Mouse (Mus musculus) E14TG2a.4 (cell line): ENCODE measurements around the gene 4921517D22Rik.
"Not testable (repeated sequence)": the region's sequence is repeated elsewhere in the genome, so short reads cannot be mapped to it uniquely, and the experiment has no call there.

ENCODE experiments used
- H3K27me3 ChIP-seq: 2 replicates; pipeline ENCODE4 v1.6.1; 2014; ENCODE audit warnings: low read length, control low read depth; ENCODE audit not compliant: insufficient read depth
- H3K36me3 ChIP-seq: 2 replicates; pipeline ENCODE4 v1.6.1; 2014; ENCODE audit warnings: low read length, control low read depth; ENCODE audit not compliant: insufficient read depth
- H3K4me1 ChIP-seq: replicated peaks from 2 replicates; pipeline ENCODE4 v1.6.1; 2014; ENCODE audit warnings: low read depth, low read length, control low read depth
- H3K4me3 ChIP-seq: replicated peaks from 2 replicates; pipeline ENCODE4 v1.5.1; 2014; ENCODE audit warnings: mild to moderate bottlenecking, low read length
- H3K9me3 ChIP-seq: 2 replicates; pipeline ENCODE4 v1.6.1; 2014; ENCODE audit warnings: low read length, control low read depth
- CTCF ChIP-seq: conservative IDR thresholded peaks from 2 replicates; pipeline ENCODE4 v1.5.1; 2014; ENCODE audit warnings: low read length
- NANOG ChIP-seq: IDR thresholded peaks from 2 replicates; pipeline ENCODE4 v1.6.1; 2014; ENCODE audit warnings: borderline replicate concordance, low read length, mixed read lengths
- POU5F1 ChIP-seq: IDR thresholded peaks from 2 replicates; pipeline ENCODE4 v1.6.1; 2014; ENCODE audit warnings: low read length, borderline replicate concordance

The 4921517D22Rik gene

DNA sequence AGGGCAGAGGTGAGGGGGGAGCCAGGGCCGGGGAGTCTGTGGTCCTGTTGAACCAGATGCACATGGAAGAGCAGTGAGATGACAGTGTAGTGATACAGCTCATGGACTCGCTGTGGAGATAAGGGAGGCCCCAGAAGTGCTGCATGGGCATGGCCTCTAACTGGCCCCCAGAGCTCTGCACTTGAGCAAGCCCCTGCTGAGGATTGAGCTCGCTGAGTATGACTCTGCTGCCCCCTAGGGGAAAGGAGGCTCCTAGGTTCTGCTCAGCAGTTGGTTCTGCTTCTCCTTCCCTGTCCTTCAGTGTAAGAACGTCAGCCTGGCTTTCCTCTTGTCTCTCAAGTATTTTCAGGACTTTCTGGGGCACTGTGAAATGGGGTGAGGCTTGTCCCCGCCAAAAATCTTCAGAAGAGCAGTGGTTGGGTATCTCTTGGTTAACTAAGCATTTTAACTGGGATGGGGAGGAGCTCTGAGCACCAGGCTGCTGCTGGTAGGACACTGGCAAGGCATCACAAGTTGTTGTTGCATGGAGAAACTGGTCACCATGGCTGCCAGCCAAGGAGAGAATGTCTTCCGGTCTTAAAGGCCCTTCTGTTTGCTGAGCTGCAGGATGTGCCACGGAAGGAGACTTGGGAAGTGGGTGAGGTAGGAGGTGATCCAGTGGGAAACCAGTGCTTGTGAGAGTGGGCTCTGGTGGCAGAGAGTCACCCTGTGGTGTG lies 34.6 kb upstream of the 4921517D22Rik start:
- H3K9me3 ChIP-seq = no peaks in the 10 kb centered on the region
- peak; percentile 88 for TF ChIP-seq CTCF
- TF ChIP-seq POU5F1 = no peak
- no peaks in the 10 kb centered on the region for H3K36me3 ChIP-seq

GRCm38 (mm10) chr13:59726139-59726867 lies 32.4 kb upstream of the 4921517D22Rik start:
- Histone ChIP-seq H3K4me1 (peaks cover 59% of the 10 kb centered on the region), H3K4me3 (peak overlapping the region; percentile 66), H3K9me3 (no peaks in the 10 kb centered on the region), H3K27me3 (peaks cover 19% of the 10 kb centered on the region), H3K36me3 (no peaks in the 10 kb centered on the region)
- TF ChIP-seq POU5F1 (no peak), CTCF (no peak), NANOG (no peak)

More for the DNA sequence above, 34.6 kb upstream of the 4921517D22Rik start:
- H3K4me1 ChIP-seq = peaks cover 73% of the 10 kb centered on the region
- peaks cover 16% of the 10 kb centered on the region for H3K27me3 ChIP-seq
- peak overlapping the region; percentile 27; the same call in 1 of the 2 replicates for H3K4me3 ChIP-seq

DNA sequence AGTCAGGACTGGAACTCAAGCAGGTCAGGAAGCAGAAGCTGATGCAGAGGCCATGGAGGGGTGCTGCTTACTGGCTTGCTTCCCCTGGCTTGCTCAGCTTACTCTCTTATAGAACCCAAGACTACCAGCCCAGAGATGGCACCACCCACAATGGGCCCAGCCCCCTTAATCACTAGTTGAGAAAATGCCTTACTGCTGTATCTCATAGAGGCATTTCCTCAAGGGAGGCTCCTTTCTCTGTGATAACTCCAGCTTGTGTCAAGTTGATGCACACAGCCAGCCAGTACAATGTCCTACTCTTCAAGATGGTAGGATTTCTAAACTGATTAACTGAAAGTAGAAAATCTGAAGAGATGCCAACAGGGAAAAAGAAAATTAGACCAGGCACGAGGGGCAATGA lies 28.2 kb upstream of the 4921517D22Rik start:
- not testable (repeated sequence) for H3K4me3 ChIP-seq, H3K36me3 ChIP-seq, H3K9me3 ChIP-seq
- Histone ChIP-seq H3K4me1 (peaks cover 41% of the 10 kb centered on the region), H3K27me3 (peaks cover 20% of the 10 kb centered on the region)

DNA sequence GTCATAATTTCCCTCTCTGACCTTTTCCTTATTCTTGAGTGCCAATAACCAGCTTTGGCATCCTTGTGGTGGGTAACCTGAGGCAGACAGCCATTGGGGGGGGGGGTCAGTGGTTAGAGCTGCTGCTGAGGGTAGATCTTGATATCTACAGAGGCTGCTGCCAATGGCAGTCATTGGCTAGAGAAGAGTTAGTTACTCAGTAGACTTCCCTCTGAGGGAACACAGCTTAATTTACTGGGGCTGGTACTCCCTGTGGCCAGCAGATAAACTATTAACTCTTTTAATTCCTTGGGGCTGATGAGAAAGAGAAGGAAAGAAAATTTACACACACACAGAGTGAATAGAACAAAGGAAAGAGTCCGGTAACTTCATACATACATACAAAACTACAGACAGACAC lies 25.6 kb upstream of the 4921517D22Rik start:
- H3K36me3 ChIP-seq = no peaks in the 10 kb centered on the region
- TF ChIP-seq POU5F1 (no peak), CTCF (no peak), NANOG (no peak)
- peaks cover 24% of the 10 kb centered on the region for H3K27me3 ChIP-seq
- H3K4me3 ChIP-seq = no peak overlapping the region
- no peaks in the 10 kb centered on the region for H3K9me3 ChIP-seq
- H3K4me1 ChIP-seq = peaks cover 29% of the 10 kb centered on the region

GRCm38 (mm10) chr13:59718857-59719440 lies 25.0 kb upstream of the 4921517D22Rik start:
- Histone ChIP-seq H3K27me3 (peaks cover 29% of the 10 kb centered on the region), H3K4me1 (peaks cover 30% of the 10 kb centered on the region)
- not testable (repeated sequence) for H3K36me3 ChIP-seq, H3K4me3 ChIP-seq, H3K9me3 ChIP-seq

DNA sequence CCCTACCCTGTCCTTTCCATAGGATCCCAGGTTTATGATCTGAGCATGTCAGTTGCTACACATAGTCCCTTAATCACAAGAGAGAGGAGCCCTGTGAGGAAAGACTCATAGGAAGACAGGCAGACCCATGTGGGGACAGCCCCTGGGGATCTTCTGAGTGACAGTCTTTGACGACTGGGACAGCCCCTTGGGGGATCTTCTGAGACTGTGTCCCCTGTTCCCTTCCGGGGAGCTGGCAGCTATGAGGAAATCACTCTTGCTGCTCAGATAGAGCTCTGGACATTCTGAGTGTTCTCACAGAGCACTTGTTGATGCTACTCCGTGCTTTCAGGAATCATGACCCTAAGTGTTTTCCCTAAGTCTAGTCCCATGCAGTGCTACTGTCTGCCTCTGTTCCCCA lies 19.8 kb upstream of the 4921517D22Rik start:
- no peak for TF ChIP-seq POU5F1
- peaks cover 37% of the 10 kb centered on the region for H3K27me3 ChIP-seq
- H3K36me3 ChIP-seq = no peaks in the 10 kb centered on the region
- peak overlapping the region; percentile 58 for H3K4me3 ChIP-seq
- H3K9me3 ChIP-seq = no peaks in the 10 kb centered on the region
- peaks cover 54% of the 10 kb centered on the region for H3K4me1 ChIP-seq

GRCm38 (mm10) chr13:59711984-59712383 lies 18.1 kb upstream of the 4921517D22Rik start, which contains the start of gene Spata31d1b:
Gene Spata31d1b, plus strand, starts transcription at chr13:59712284.
- peaks cover 33% of the 10 kb centered on the region for H3K27me3 ChIP-seq
- not testable (repeated sequence) for H3K36me3 ChIP-seq, H3K4me3 ChIP-seq, H3K9me3 ChIP-seq
- peaks cover 62% of the 10 kb centered on the region for H3K4me1 ChIP-seq

DNA sequence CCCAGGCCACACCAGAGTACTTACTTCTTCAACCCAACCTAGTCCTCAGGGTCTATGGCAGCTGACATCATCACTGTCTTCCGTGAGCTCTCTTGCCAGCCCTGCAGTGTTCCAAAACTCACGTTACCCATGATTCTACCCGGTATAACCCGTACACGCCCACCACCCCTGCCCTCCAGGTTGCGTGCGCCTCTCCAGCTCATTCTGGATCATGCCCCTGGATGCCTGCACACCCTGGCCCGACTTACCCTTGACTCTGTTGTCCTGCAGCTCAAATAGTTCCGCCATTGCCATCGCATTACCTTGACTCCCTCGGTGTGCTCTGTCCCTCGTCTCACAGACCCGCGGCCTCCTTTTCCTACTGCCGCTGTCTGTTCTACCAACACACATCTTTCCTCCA lies 16.3 kb upstream of the 4921517D22Rik start, which contains the start of gene Spata31d1a:
Gene Spata31d1a, minus strand, starts transcription at position 101 of the 400 bp plus-strand sequence.
- Histone ChIP-seq H3K36me3 (no peaks in the 10 kb centered on the region), H3K4me3 (peak within 1 kb of the TSS; percentile 76), H3K9me3 (no peaks in the 10 kb centered on the region), H3K27me3 (peaks cover 18% of the 10 kb centered on the region; the same call in 1 of the 2 replicates), H3K4me1 (peaks cover 73% of the 10 kb centered on the region)
- TF ChIP-seq POU5F1 (no peak), NANOG (no peak), CTCF (no peak)

- Histone ChIP-seq H3K36me3 (no peaks in the 10 kb centered on the region), H3K27me3 (peaks cover 11% of the 10 kb centered on the region), H3K9me3 (no peaks in the 10 kb centered on the region), H3K4me1 (peaks cover 46% of the 10 kb centered on the region), H3K4me3 (no peak overlapping the region)
- TF ChIP-seq NANOG (no peak), POU5F1 (no peak), CTCF (no peak)
Measured at GRCm38 (mm10) chr13:59704562-59704961, 10.7 kb upstream of the 4921517D22Rik start.
